Mouse (Mus musculus) G1E (cell line): ENCODE measurements around the gene Psme2.

Source experiments
- CTCF ChIP-seq: IDR thresholded peaks from 2 replicates; pipeline ENCODE4 v1.5.1; 2012; ENCODE audit warnings: low read depth, low read length, inconsistent platforms, mixed read lengths
- GATA1 ChIP-seq: IDR thresholded peaks from 2 replicates; pipeline ENCODE4 v1.6.1; 2012; ENCODE audit warnings: borderline replicate concordance, low read length, inconsistent platforms, mixed read lengths
- POLR2AphosphoS5 ChIP-seq: IDR thresholded peaks from 2 replicates; pipeline ENCODE4 v1.6.1; 2012; ENCODE audit warnings: low read depth, low read length, inconsistent platforms; ENCODE audit not compliant: insufficient replicate concordance

- TF ChIP-seq CTCF (no peak), POLR2AphosphoS5 (no peak), GATA1 (no peak)
Measured at GRCm38 (mm10) chr14:55637795-55638194, 46.9 kb upstream of the Psme2 start, which contains the start of gene Gm49378.
